Mouse (Mus musculus) right cerebral cortex, postnatal 25 days (tissue): ENCODE measurements around the gene Samt4.
"Not testable (repeated sequence)": the region's sequence is repeated elsewhere in the genome, so short reads cannot be mapped to it uniquely, and the experiment has no call there.

Experiments used
- DNase-seq: peaks from one replicate; pipeline ENCODE4 v3.0.0; 2022

Gene Samt4

DNA sequence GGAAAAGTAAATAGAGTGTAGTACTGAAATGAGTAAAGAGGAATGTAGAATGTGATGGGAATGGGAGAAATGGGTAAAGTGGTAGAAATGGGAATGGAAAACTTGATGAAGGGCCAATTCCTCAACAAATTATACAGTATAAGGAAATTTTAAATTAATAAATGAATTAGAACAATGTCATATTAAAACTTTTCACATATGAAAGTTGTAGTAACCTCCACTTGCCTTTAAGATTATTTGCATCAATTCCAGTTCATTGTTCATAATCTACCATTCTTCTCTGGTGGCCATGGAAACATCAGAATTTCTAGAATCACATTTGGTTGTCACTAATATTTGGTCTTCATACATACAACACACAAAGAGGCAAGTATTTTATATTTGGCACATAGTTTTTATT is at the start of gene Samt4:
TSS of gene Samt4 (plus strand) at position 301 of the 400 bp plus-strand sequence.
- DNase-seq: no peak

GRCm38 (mm10) chrX:154443696-154444095 is 38.1 kb upstream of the Samt4 start:
- DNase-seq: not testable (repeated sequence)

- DNase-seq: not testable (repeated sequence)
These were observed 13.4 kb upstream of the Samt4 start for GRCm38 (mm10) chrX:154468386-154468785.
